Mouse (Mus musculus) kidney, postnatal 36 days (tissue): ENCODE results near the gene Tppp2.

ENCODE experiments used
- DNase-seq, 2 experiments: peaks; one replicate each; pipeline ENCODE4 v3.0.0; 2021 to 2022; ENCODE audit warnings: mixed read lengths in 2 of 2

The Tppp2 gene

GRCm38 (mm10) chr14:51960316-51960715 lies 42.1 kb downstream of the Tppp2 start:
- no peak for DNase-seq

DNA sequence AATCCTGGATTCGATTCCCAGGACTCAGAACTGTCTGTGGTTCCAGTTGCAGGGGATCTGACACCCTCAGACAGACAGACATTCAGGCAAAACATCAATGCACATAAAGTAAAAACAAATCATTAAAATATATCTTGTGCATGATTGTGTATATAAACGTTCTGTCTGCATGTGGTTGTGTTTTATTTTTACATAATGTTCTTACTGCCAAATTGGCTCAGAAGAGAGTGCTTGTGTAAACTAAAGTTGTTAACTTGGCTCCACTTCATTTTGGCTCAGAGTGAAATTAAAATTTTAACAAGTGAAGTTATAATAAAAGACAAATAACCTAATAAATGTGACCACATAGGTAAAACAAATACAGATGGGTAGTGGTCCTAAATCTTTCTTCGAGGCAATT lies 49.2 kb downstream of the Tppp2 start:
- no peak for DNase-seq
